18 mouse cellular contexts compared by ENCODE assay signal in genomic region chr14:26913681-26914268, GRCm38 (mm10). TPM values are rescaled to one million over a fixed set of nuclear protein-coding genes. Genes with fewer than 3 reads are reported as not detected.
DNase-seq lines count a peak whose midpoint lies in the region; ATAC-seq lines count a peak whose summit lies in the region.
"Had no signal": no experiment of that assay in that cellular context is flagged by ENCODE, and none has a peak within 500 bp of the region (broad histone marks: within the 10 kb centered on the region; RNA-seq: fewer than 3 reads in every experiment).

No protein-coding gene starts in this region.

- no peak overlapping the region for H3K9ac ChIP-seq in kidney, embryonic 15.5 days
- H3K9ac ChIP-seq: heart, embryonic 13.5 days; hindbrain, embryonic 15.5 days; midbrain, embryonic 12.5 days; neural tube, embryonic 12.5 days had no signal

- H3K36me3 ChIP-seq in kidney, embryonic 15.5 days, result peaks cover 5% of the 10 kb centered on the region; the same call in 1 of the 2 replicates
- H3K36me3 ChIP-seq: midbrain, embryonic 12.5 days had no signal

- ATAC-seq in kidney, embryonic 15.5 days (replicated peaks; ENCODE audit: low FRiP score), result peak; percentile 70
- ATAC-seq: lung, postnatal 0 days had no signal

- 0 out of 2 replicates have a peak overlapping the region, but pooled peaks have one; percentile 48 for H3K27ac ChIP-seq in kidney, embryonic 15.5 days
- H3K27ac ChIP-seq: heart, embryonic 13.5 days; hindbrain, embryonic 15.5 days; midbrain, embryonic 12.5 days; neural tube, embryonic 12.5 days had no signal

- no peak overlapping the region for H3K4me3 ChIP-seq in kidney, embryonic 15.5 days (replicated peaks)
- H3K4me3 ChIP-seq: heart, embryonic 13.5 days; hindbrain, embryonic 15.5 days; midbrain, embryonic 12.5 days; neural tube, embryonic 12.5 days had no signal

- intact Hi-C loops in left cerebral cortex, postnatal 25 days (cut with DNase I), result no loop called here

- WGBS in kidney, embryonic 15.5 days, result 47% methylated on average over 9 of the region's 9 CpGs

- H3K4me1 ChIP-seq in kidney, embryonic 15.5 days, result 0 out of 2 replicates have a peak, but pooled peaks cover 3% of the 10 kb centered on the region
- H3K4me1 ChIP-seq: heart, embryonic 13.5 days; hindbrain, embryonic 15.5 days; midbrain, embryonic 12.5 days had no signal

- no peaks in the 10 kb centered on the region for H3K9me3 ChIP-seq in kidney, embryonic 15.5 days (replicated peaks)
- H3K9me3 ChIP-seq: heart, embryonic 13.5 days; hindbrain, embryonic 15.5 days; midbrain, embryonic 12.5 days; neural tube, embryonic 12.5 days had no signal

- DNase-seq in cerebellum, postnatal 10 days, result peak; percentile 48 to 58
- DNase-seq in cerebellum, postnatal 36 days, result no peak
- DNase-seq in kidney, postnatal 10 days, result no peak
- peak; percentile 38 for DNase-seq in embryo, embryonic 10.5 days (ENCODE audit: low spot score)
- DNase-seq in left cerebral cortex, postnatal 25 days (ENCODE audit: low spot score in 2 of 2), result peak; percentile 41 to 78
- no peak for DNase-seq in yolk sac, embryonic 10.5 days (ENCODE audit: low spot score)
- DNase-seq in adrenal gland, postnatal 10 days, result no peak
- DNase-seq: adrenal gland, postnatal 25 days; cerebellum, adult 18-20 months; gastrocnemius, postnatal 10 days had no signal

- no peaks in the 10 kb centered on the region for H3K27me3 ChIP-seq in kidney, embryonic 15.5 days
- H3K27me3 ChIP-seq: heart, embryonic 13.5 days; hindbrain, embryonic 15.5 days; midbrain, embryonic 12.5 days; neural tube, embryonic 12.5 days had no signal

- H3K4me2 ChIP-seq in kidney, embryonic 15.5 days, result no peak overlapping the region
- H3K4me2 ChIP-seq: heart, embryonic 13.5 days; hindbrain, embryonic 15.5 days; liver, embryonic 11.5 days; midbrain, embryonic 12.5 days; neural tube, embryonic 12.5 days had no signal

RNA-seq across cellular contexts. Expression of gene Asb14, which starts 19.4 kb away (rescaled TPM):
- polyA plus RNA-seq in kidney, embryonic 15.5 days (2015; fragmentation: Nextera tagmentation; extraction: Ambion mirVana), result 0.12 TPM in 1 of 2 replicates, not detected in the other
- total RNA-seq in left cerebral cortex, postnatal 25 days (2021), result not detected
- 1 to 10 TPM in 1 of 2 experiments, under 1 TPM in 1; 0.45 to 4.8 TPM for total RNA-seq in adrenal gland, postnatal 10 days (2021)
- total RNA-seq: adrenal gland, postnatal 25 days had no signal
- polyA plus RNA-seq: large intestine, adult 2 months; liver, embryonic 11.5 days; midbrain, embryonic 12.5 days had no signal

RNA-seq across cellular contexts. Expression of gene Appl1, which starts 57.3 kb away (rescaled TPM):
- polyA plus RNA-seq in kidney, embryonic 15.5 days (2015; fragmentation: Nextera tagmentation; extraction: Ambion mirVana), result 39.2 and 41.8 TPM in 2 replicates
- total RNA-seq in left cerebral cortex, postnatal 25 days (2021), result 10 to 100 TPM; 66.4 to 67.8 TPM
- 10 to 100 TPM; 25.8 to 32.7 TPM for total RNA-seq in adrenal gland, postnatal 10 days (2021)

Comparison
In these comparisons a context has a peak if more than half of its experiments do, and no peak if none do; other contexts are left out.
1. DNase-seq: peak in cerebellum, postnatal 10 days (2 of 2), embryo, embryonic 10.5 days (single experiment) and left cerebral cortex, postnatal 25 days (2 of 2); none in cerebellum, postnatal 36 days (0 of 2), kidney, postnatal 10 days (single experiment), yolk sac, embryonic 10.5 days (single experiment) and adrenal gland, postnatal 10 days (single experiment).